Mouse (Mus musculus) kidney, postnatal 14 days (tissue): ENCODE measurements around the gene Cd3e.
"Not testable (repeated sequence)": the region's sequence is repeated elsewhere in the genome, so short reads cannot be mapped to it uniquely, and the experiment has no call there.

Experiments
- DNase-seq: peaks from one replicate; pipeline ENCODE4 v3.0.0; 2022; ENCODE audit warnings: mixed read lengths

The Cd3e gene

GRCm38 (mm10) chr9:45009180-45010078, at the start of gene Cd3e:
Gene Cd3e, minus strand, starts transcription at chr9:45009627.
- DNase-seq, result no peak

GRCm38 (mm10) chr9:45058304-45058940, 49.0 kb upstream of the Cd3e start:
- DNase-seq, result no peak

- DNase-seq, result peak; percentile 90
Observed at GRCm38 (mm10) chr9:45055082-45055713, 45.8 kb upstream of the Cd3e start, which contains the start of gene Mpzl3. Gene Mpzl3, plus strand, starts transcription at chr9:45055186.

- DNase-seq, result no peak
Observed at GRCm38 (mm10) chr9:45050301-45050700, 40.9 kb upstream of the Cd3e start.

GRCm38 (mm10) chr9:45049731-45050130, 40.3 kb upstream of the Cd3e start:
- DNase-seq, result no peak

- peak; percentile 44 for DNase-seq
Observed at GRCm38 (mm10) chr9:45048511-45048910, 39.1 kb upstream of the Cd3e start.

- DNase-seq, result no peak
Observed at GRCm38 (mm10) chr9:45046973-45047372, 37.5 kb upstream of the Cd3e start.

GRCm38 (mm10) chr9:45042947-45043346, 33.5 kb upstream of the Cd3e start:
- peak; percentile 58 for DNase-seq

GRCm38 (mm10) chr9:45042056-45042720, 32.8 kb upstream of the Cd3e start:
- DNase-seq, result peak; percentile 88

GRCm38 (mm10) chr9:45041131-45041838, 31.9 kb upstream of the Cd3e start:
- peak; percentile 84 for DNase-seq

- DNase-seq, result peak; percentile 52
Observed at GRCm38 (mm10) chr9:45040066-45040845, 30.8 kb upstream of the Cd3e start.

GRCm38 (mm10) chr9:45039499-45039898, 30.1 kb upstream of the Cd3e start, which contains the start of gene Mpzl2:
Gene Mpzl2, plus strand, starts transcription at chr9:45039799.
- DNase-seq, result no peak

- DNase-seq, result not testable (repeated sequence)
Observed at GRCm38 (mm10) chr9:45037803-45038202, 28.4 kb upstream of the Cd3e start.

GRCm38 (mm10) chr9:45034526-45034925, 25.1 kb upstream of the Cd3e start:
- DNase-seq, result no peak

GRCm38 (mm10) chr9:45032261-45032660, 22.8 kb upstream of the Cd3e start:
- DNase-seq, result no peak

GRCm38 (mm10) chr9:45030341-45030740, 20.9 kb upstream of the Cd3e start:
- DNase-seq, result no peak

- DNase-seq, result no peak
Observed at GRCm38 (mm10) chr9:45027376-45027775, 17.9 kb upstream of the Cd3e start.

GRCm38 (mm10) chr9:45024187-45024586, 14.8 kb upstream of the Cd3e start:
- no peak for DNase-seq

- DNase-seq, result no peak
Observed at GRCm38 (mm10) chr9:45023638-45024037, 14.2 kb upstream of the Cd3e start.

GRCm38 (mm10) chr9:45022800-45023199, 13.4 kb upstream of the Cd3e start:
- DNase-seq, result peak; percentile 73

GRCm38 (mm10) chr9:45018031-45018430, 8.6 kb upstream of the Cd3e start:
- no peak for DNase-seq
